Mouse (Mus musculus) testis, adult 2 months (tissue): Measurements from ENCODE around the gene Sv2c.

Source experiments
- CTCF ChIP-seq: fragments of 200-500 bp; IDR thresholded peaks from 2 replicates; pipeline ENCODE4 v1.5.1; 2012; ENCODE audit warnings: low read depth, mild to moderate bottlenecking, inconsistent platforms, low read length, moderate library complexity; ENCODE audit not compliant: control insufficient read depth, insufficient read depth, insufficient replicate concordance
- POLR2A ChIP-seq: fragments of 200-500 bp; IDR thresholded peaks from 2 replicates; pipeline ENCODE4 v1.6.1; 2012; ENCODE audit warnings: low read depth, mild to moderate bottlenecking, inconsistent platforms, low read length, moderate library complexity; ENCODE audit not compliant: control insufficient read depth

DNA sequence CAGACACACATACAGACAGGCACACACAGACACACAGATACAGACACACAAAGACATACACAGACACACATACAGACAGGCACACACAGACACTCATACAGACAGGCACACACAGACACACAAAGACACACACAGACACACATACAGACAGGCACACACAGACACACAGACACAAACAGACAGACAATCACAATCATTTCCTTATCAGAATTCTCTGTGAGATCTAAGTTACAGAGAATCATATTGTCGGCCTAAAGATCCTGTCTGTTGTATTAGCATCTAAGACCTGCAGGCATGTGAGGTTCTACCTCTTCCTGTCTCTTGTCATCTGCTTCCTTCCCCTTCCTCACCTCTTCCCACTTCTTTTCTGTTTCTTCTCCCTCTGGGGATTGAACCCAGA lies 168.7 kb downstream of the Sv2c start:
- TF ChIP-seq CTCF, result no peak
- no peak for TF ChIP-seq POLR2A
